Mouse (Mus musculus) kidney, postnatal 0 days (tissue): Measurements from ENCODE around the gene Gm28308. TPM values are rescaled to one million over a fixed set of nuclear protein-coding genes. Genes with fewer than 3 reads are reported as not detected.
A peak's percentile ranks its signal among the peaks of the same experiment; 100 is the strongest.

Source experiments
- ATAC-seq: fragments of 200-750 bp; cut with Nextera tagmentation; replicated peaks from 2 replicates; pipeline ENCODE4 v1.8.0; 2017; ENCODE audit warnings: low read depth, moderate number of reproducible peaks, moderate TSS enrichment, moderate library complexity; ENCODE audit not compliant: low FRiP score
- DNase-seq: peaks from one replicate; pipeline ENCODE4 v3.0.0-alpha.2; 2016; ENCODE audit warnings: low spot score
- H3K27ac ChIP-seq: fragments of 300-500 bp; sonication (generic); 2 replicates; pipeline ENCODE4 v1.5.1; 2014; ENCODE audit warnings: mild to moderate bottlenecking
- H3K27me3 ChIP-seq: fragments of 300-500 bp; sonication (generic); 2 replicates; pipeline ENCODE4 v1.6.1; 2014; ENCODE audit warnings: low read length, mixed read lengths; ENCODE audit not compliant: insufficient read depth
- H3K36me3 ChIP-seq: fragments of 300-500 bp; sonication (generic); 2 replicates; pipeline ENCODE4 v1.6.1; 2014; ENCODE audit warnings: low read length, mixed read lengths; ENCODE audit not compliant: insufficient read depth
- H3K4me1 ChIP-seq: fragments of 300-500 bp; sonication (generic); replicated peaks from 2 replicates; pipeline ENCODE4 v1.6.1; 2014; ENCODE audit warnings: antibody characterized with exemption, low read length, mixed read lengths; ENCODE audit not compliant: insufficient read depth
- H3K4me2 ChIP-seq: fragments of 300-500 bp; sonication (generic); 2 replicates; pipeline ENCODE4 v1.6.1; 2014; ENCODE audit warnings: mild to moderate bottlenecking, low read length, moderate library complexity, mixed read lengths
- H3K4me3 ChIP-seq: fragments of 300-500 bp; sonication (generic); replicated peaks from 2 replicates; pipeline ENCODE4 v1.5.1; 2014; ENCODE audit warnings: low read depth, low read length
- H3K9ac ChIP-seq: fragments of 300-500 bp; sonication (generic); 2 replicates; pipeline ENCODE4 v1.6.1; 2014; ENCODE audit warnings: low read depth, low read length
- H3K9me3 ChIP-seq: fragments of 300-500 bp; sonication (generic); replicated peaks from 2 replicates; pipeline ENCODE4 v1.6.1; 2016; ENCODE audit warnings: low read length, inconsistent platforms, mixed read lengths
- CTCF ChIP-seq: IDR thresholded peaks from 2 replicates; pipeline ENCODE4 v1.5.1; 2016; ENCODE audit warnings: antibody characterized with exemption, low read depth, mild to moderate bottlenecking, moderate library complexity
- WGBS: fragments of 180-500 bp; shearing (Covaris S2); extraction: QIAGEN DNeasy Blood & Tissue Kit; methylation state at CpG from one replicate; pipeline ENCODE4 v1.1.7; 2014; 5-methylcytosine and 5-hydroxymethylcytosine counted together
- polyA plus RNA-seq: library from polyadenylated mRNA; unstranded; fragments of >200 nt; fragmentation: Nextera tagmentation; extraction: Ambion mirVana; gene quantifications from 2 replicates; pipeline ENCODE4 v1.2.1, GENCODE M21; 2015

Gm28308 gene
- polyA plus RNA-seq, 1 experiment from 2014 or later = 2.1 TPM

GRCm38 (mm10) chr6:52208072-52208867, 4.9 kb downstream of the Gm28308 start, which contains the start of gene Hoxa6:
TSS of gene Hoxa6 (minus strand) at chr6:52208722.
- TF ChIP-seq CTCF = no peak
- H3K36me3 ChIP-seq = 0 out of 2 replicates have a peak, but pooled peaks cover 7% of the 10 kb centered on the region
- ATAC-seq = no peak
- peak within 1 kb of the TSS; percentile 78 for H3K4me3 ChIP-seq
- H3K9me3 ChIP-seq = no peaks in the 10 kb centered on the region
- peaks cover 42% of the 10 kb centered on the region for H3K4me1 ChIP-seq
- H3K27ac ChIP-seq = peak within 1 kb of the TSS; percentile 85
- WGBS = 2% methylated on average over 47 of the region's 47 CpGs
- peak within 1 kb of the TSS; percentile 64 for H3K9ac ChIP-seq
- no peaks in the 10 kb centered on the region for H3K27me3 ChIP-seq
- DNase-seq = peak; percentile 79
- H3K4me2 ChIP-seq = peak within 1 kb of the TSS; percentile 89

GRCm38 (mm10) chr6:52207684-52207976, 5.5 kb downstream of the Gm28308 start:
- Histone ChIP-seq H3K27me3 (no peaks in the 10 kb centered on the region), H3K4me1 (peaks cover 44% of the 10 kb centered on the region), H3K4me2 (peak overlapping the region; percentile 89), H3K4me3 (no peak overlapping the region), H3K9me3 (no peaks in the 10 kb centered on the region), H3K27ac (peak overlapping the region; percentile 15; the same call in 1 of the 2 replicates), H3K9ac (peak overlapping the region; percentile 47; the same call in 1 of the 2 replicates), H3K36me3 (0 out of 2 replicates have a peak, but pooled peaks cover 7% of the 10 kb centered on the region)
- ATAC-seq (no peak), DNase-seq (peak; percentile 68)
- no peak for TF ChIP-seq CTCF

- H3K9ac ChIP-seq = peak overlapping the region; percentile 47; the same call in 1 of the 2 replicates
- 0 out of 2 replicates have a peak, but pooled peaks cover 7% of the 10 kb centered on the region for H3K36me3 ChIP-seq
- H3K27me3 ChIP-seq = no peaks in the 10 kb centered on the region
- no peak overlapping the region for H3K4me3 ChIP-seq
- TF ChIP-seq CTCF = no peak
- peak overlapping the region; percentile 89 for H3K4me2 ChIP-seq
- H3K27ac ChIP-seq = peak overlapping the region; percentile 15; the same call in 1 of the 2 replicates
- peaks cover 44% of the 10 kb centered on the region for H3K4me1 ChIP-seq
- 36% methylated on average over 4 of the region's 4 CpGs for WGBS
- no peak for ATAC-seq
- no peaks in the 10 kb centered on the region for H3K9me3 ChIP-seq
- no peak for DNase-seq
These were observed 6.1 kb downstream of the Gm28308 start for GRCm38 (mm10) chr6:52206882-52207683.

GRCm38 (mm10) chr6:52205638-52206621, 7.2 kb downstream of the Gm28308 start:
- Histone ChIP-seq H3K4me2 (peak overlapping the region; percentile 89), H3K4me3 (peak overlapping the region; percentile 13; the same call in 1 of the 2 replicates), H3K36me3 (0 out of 2 replicates have a peak, but pooled peaks cover 7% of the 10 kb centered on the region), H3K9ac (peak overlapping the region; percentile 33), H3K27ac (peak overlapping the region; percentile 74), H3K27me3 (no peaks in the 10 kb centered on the region), H3K9me3 (no peaks in the 10 kb centered on the region), H3K4me1 (peaks cover 42% of the 10 kb centered on the region)
- DNase-seq (no peak), ATAC-seq (no peak)
- WGBS = 21% methylated on average over 55 of the region's 55 CpGs
- TF ChIP-seq CTCF = no peak

- no peaks in the 10 kb centered on the region for H3K27me3 ChIP-seq
- peak overlapping the region; percentile 74 for H3K27ac ChIP-seq
- peak overlapping the region; percentile 33 for H3K9ac ChIP-seq
- H3K36me3 ChIP-seq = 0 out of 2 replicates have a peak, but pooled peaks cover 7% of the 10 kb centered on the region
- DNase-seq = no peak
- ATAC-seq = no peak
- peaks cover 39% of the 10 kb centered on the region for H3K4me1 ChIP-seq
- H3K9me3 ChIP-seq = no peaks in the 10 kb centered on the region
- H3K4me3 ChIP-seq = peak overlapping the region; percentile 13; the same call in 1 of the 2 replicates
- no peak for TF ChIP-seq CTCF
- 25% methylated on average over 14 of the region's 14 CpGs for WGBS
- H3K4me2 ChIP-seq = peak overlapping the region; percentile 89
These were observed 7.9 kb downstream of the Gm28308 start for GRCm38 (mm10) chr6:52205221-52205620.
